Mouse (Mus musculus) gastrocnemius, adult 18-20 months (tissue): ENCODE measurements around the gene Gm21988. TPM values are rescaled to one million over a fixed set of nuclear protein-coding genes. Genes with fewer than 3 reads are reported as not detected.
A peak's percentile ranks its signal among the peaks of the same experiment; 100 is the strongest.

Experiments used
- DNase-seq: peaks from one replicate; pipeline ENCODE4 v3.0.0; 2021; ENCODE audit warnings: low spot score
- long read RNA-seq, 2 experiments: library from polyadenylated mRNA; stranded (forward); transcript quantifications; one replicate each; pipeline ENCODE4 v2.0.0; 2021
- total RNA-seq, 2 experiments: library from RNA; stranded (reverse); gene quantifications; 2 replicates each; pipeline ENCODE4 v1.2.3; 2021

Gm21988 gene
- 1 to 10 TPM; 3.2 to 3.3 TPM for total RNA-seq
- long read RNA-seq, experiment 1, partial matches to known transcripts = 2 of 2 reads
- long read RNA-seq, experiment 1, other reads (novel, unspliced or antisense) = 0 of 2 reads
- long read RNA-seq, experiment 2, partial matches to known transcripts = 4 of 6 reads
- long read RNA-seq, experiment 2, other reads (novel, unspliced or antisense) = 2 of 6 reads

GRCm38 (mm10) chr11:70239541-70240279 lies at the start of gene Gm21988, which contains the start of gene Rnasek:
Gm21988 (minus strand) TSS chr11:70239830.
Rnasek (minus strand) TSS chr11:70239842.
- DNase-seq = peak; percentile 86

- DNase-seq = peak; percentile 51
Observed at GRCm38 (mm10) chr11:70289236-70289635, 49.6 kb upstream of the Gm21988 start.

- no peak for DNase-seq
Observed at GRCm38 (mm10) chr11:70288102-70288501, 48.5 kb upstream of the Gm21988 start.

GRCm38 (mm10) chr11:70285686-70286085 lies 46.1 kb upstream of the Gm21988 start:
- no peak for DNase-seq

- DNase-seq = peak; percentile 49
Observed at GRCm38 (mm10) chr11:70284757-70285156, 45.1 kb upstream of the Gm21988 start.

GRCm38 (mm10) chr11:70283666-70284065 lies 44.0 kb upstream of the Gm21988 start:
- DNase-seq = no peak

- DNase-seq = no peak
Observed at GRCm38 (mm10) chr11:70280441-70280840, 40.8 kb upstream of the Gm21988 start.

- DNase-seq = no peak
Observed at GRCm38 (mm10) chr11:70278961-70279360, 39.3 kb upstream of the Gm21988 start.

- no peak for DNase-seq
Observed at GRCm38 (mm10) chr11:70271641-70272040, 32.0 kb upstream of the Gm21988 start.

GRCm38 (mm10) chr11:70266405-70266804 lies 26.8 kb upstream of the Gm21988 start:
- DNase-seq = peak; percentile 41

GRCm38 (mm10) chr11:70265819-70266218 lies 26.2 kb upstream of the Gm21988 start:
- DNase-seq = no peak

- DNase-seq = no peak
Observed at GRCm38 (mm10) chr11:70265252-70265651, 25.6 kb upstream of the Gm21988 start.

- DNase-seq = no peak
Observed at GRCm38 (mm10) chr11:70259035-70259434, 19.4 kb upstream of the Gm21988 start.

GRCm38 (mm10) chr11:70254931-70255531 lies 15.4 kb upstream of the Gm21988 start, which contains the start of gene Alox12:
Alox12 (minus strand) TSS chr11:70255353.
- no peak for DNase-seq

- DNase-seq = no peak
Observed at GRCm38 (mm10) chr11:70254337-70254736, 14.7 kb upstream of the Gm21988 start.

GRCm38 (mm10) chr11:70251853-70252252 lies 12.2 kb upstream of the Gm21988 start:
- no peak for DNase-seq

GRCm38 (mm10) chr11:70250150-70250549 lies 10.5 kb upstream of the Gm21988 start:
- no peak for DNase-seq

- peak; percentile 73 for DNase-seq
Observed at GRCm38 (mm10) chr11:70247136-70247845, 7.7 kb upstream of the Gm21988 start.

GRCm38 (mm10) chr11:70242591-70242990 lies 3.0 kb upstream of the Gm21988 start:
- DNase-seq = no peak

GRCm38 (mm10) chr11:70238591-70239440 lies 814 bp downstream of the Gm21988 start:
- DNase-seq = no peak
